Mouse (Mus musculus) macrophage (primary cell): ENCODE data around the gene Ubap1. TPM values are rescaled to one million over a fixed set of nuclear protein-coding genes. Genes with fewer than 3 reads are reported as not detected.

ENCODE experiments used
- H3K27ac ChIP-seq: fragments of 350-480 bp; formaldehyde crosslinking; 2 replicates; pipeline ENCODE4 v1.9.0; 2021
- H3K36me3 ChIP-seq: fragments of 350-480 bp; formaldehyde crosslinking; 2 replicates; pipeline ENCODE4 v1.9.0; 2021; ENCODE audit errors: inconsistent target
- H3K4me3 ChIP-seq: fragments of 350-480 bp; formaldehyde crosslinking; 2 replicates; pipeline ENCODE4 v1.9.0; 2021; ENCODE audit errors: inconsistent target
- H3K79me2 ChIP-seq: fragments of 350-480 bp; formaldehyde crosslinking; 2 replicates; pipeline ENCODE4 v1.9.0; 2021; ENCODE audit errors: inconsistent target
- WGBS: methylation state at CpG from one replicate; pipeline ENCODE4 v1.1.7; 2026; ENCODE audit warnings: inconsistent platforms; ENCODE audit not compliant: missing documents; 5-methylcytosine and 5-hydroxymethylcytosine counted together
- polyA plus RNA-seq: library from polyadenylated mRNA; stranded (reverse); fragments of 250-400 nt; gene quantifications from 3 replicates; pipeline ENCODE4 v1.2.4, GENCODE M21; 2018; ENCODE audit warnings: inconsistent platforms

The Ubap1 gene
- polyA plus RNA-seq, 1 experiment from 2014 or later = 73.7 TPM

- H3K27ac ChIP-seq = no peak overlapping the region
- no peak overlapping the region for H3K4me3 ChIP-seq
- no peaks in the 10 kb centered on the region for H3K79me2 ChIP-seq
- no peaks in the 10 kb centered on the region for H3K36me3 ChIP-seq
Observed at GRCm38 (mm10) chr4:41416966-41417365, 68.2 kb downstream of the Ubap1 start.

GRCm38 (mm10) chr4:41438931-41439330, 90.1 kb downstream of the Ubap1 start:
- Histone ChIP-seq H3K27ac (no peak overlapping the region), H3K36me3 (no peaks in the 10 kb centered on the region), H3K79me2 (no peaks in the 10 kb centered on the region), H3K4me3 (no peak overlapping the region)
- 97% methylated on average over 5 of the region's 5 CpGs for WGBS

Other genes starting within 250 kb of the Ubap1 start
- 10.8 to 26.0 TPM (median 11.8 TPM) in 3 replicates for gene Nol6, start 224.5 kb upstream of the Ubap1 start, polyA plus RNA-seq
- 40.3 to 90.8 TPM (median 50.7 TPM) in 3 replicates for gene Ube2r2, start 213.3 kb upstream of the Ubap1 start, polyA plus RNA-seq
- 22.7 to 69.9 TPM (median 33.5 TPM) in 3 replicates for gene Ubap2, start 73.9 kb upstream of the Ubap1 start, polyA plus RNA-seq
- 21.0 to 43.0 TPM (median 38.5 TPM) in 3 replicates for gene Dcaf12, start 34.1 kb upstream of the Ubap1 start, polyA plus RNA-seq
- 1.0 to 3.9 TPM (median 1.4 TPM) in 3 replicates for gene Kif24, start 115.9 kb downstream of the Ubap1 start, polyA plus RNA-seq
- 26.0 to 42.5 TPM (median 28.9 TPM) in 3 replicates for gene Nudt2, start 116.2 kb downstream of the Ubap1 start, polyA plus RNA-seq
- 0.10 to 0.13 TPM (median 0.12 TPM) in 3 replicates for gene AI464131, start 154.1 kb downstream of the Ubap1 start, polyA plus RNA-seq
- gene 1110017D15Rik, start 168.3 kb downstream of the Ubap1 start, polyA plus RNA-seq = 0.22 TPM in 1 of 3 replicates, not detected in the others
- 53.0 to 79.9 TPM (median 67.6 TPM) in 3 replicates for gene Fam219a, start 220.5 kb downstream of the Ubap1 start, polyA plus RNA-seq
- gene Dnaic1, start 220.8 kb downstream of the Ubap1 start, polyA plus RNA-seq = 0.25 to 1.1 TPM (median 0.45 TPM) in 3 replicates